Mouse (Mus musculus): Measurements from ENCODE around the gene Rsg1. TPM values are rescaled to one million over a fixed set of nuclear protein-coding genes. Genes with fewer than 3 reads are reported as not detected.

The Rsg1 gene
- polyA plus RNA-seq, 1 experiment = not detected

GRCm38 (mm10) chr4:141267250-141267649 is 53.5 kb downstream of the Rsg1 start:
- WGBS = 84% methylated on average over 3 of the region's 3 CpGs
- Histone ChIP-seq H3K4me3 (ENCODE audit: insufficient read depth, low read depth, low read length) (no peak overlapping the region), H3K27ac (ENCODE audit: insufficient read depth, low read depth, low read length) (no peak overlapping the region), H3K4me1 (ENCODE audit: control insufficient read depth, insufficient read depth, low read length) (no peaks in the 10 kb centered on the region)
- TF ChIP-seq CTCF (IDR thresholded peaks at IDR 0.05; ENCODE audit: insufficient read depth, low read depth, low read length) = no peak
- no peak for TF ChIP-seq POLR2A (IDR thresholded peaks at IDR 0.05; ENCODE audit: insufficient read depth, low read depth, low read length)

GRCm38 (mm10) chr4:141267837-141268236 is 54.1 kb downstream of the Rsg1 start:
- no peak overlapping the region for H3K27ac ChIP-seq (ENCODE audit: insufficient read depth, low read depth, low read length)
- H3K4me1 ChIP-seq (ENCODE audit: control insufficient read depth, insufficient read depth, low read length) = 0 out of 2 replicates have a peak, but pooled peaks cover under 1% of the 10 kb centered on the region
- H3K4me3 ChIP-seq (ENCODE audit: insufficient read depth, low read depth, low read length) = no peak overlapping the region
- TF ChIP-seq CTCF (IDR thresholded peaks at IDR 0.05; ENCODE audit: insufficient read depth, low read depth, low read length) = peak; percentile 61; the same call in 1 of the 2 replicates
- TF ChIP-seq POLR2A (IDR thresholded peaks at IDR 0.05; ENCODE audit: insufficient read depth, low read depth, low read length) = no peak
- WGBS = 19% methylated on average over 9 of the region's 9 CpGs

GRCm38 (mm10) chr4:141268350-141268749 is 54.6 kb downstream of the Rsg1 start:
- Histone ChIP-seq H3K4me1 (ENCODE audit: control insufficient read depth, insufficient read depth, low read length) (peaks cover 5% of the 10 kb centered on the region), H3K27ac (ENCODE audit: insufficient read depth, low read depth, low read length) (no peak overlapping the region), H3K4me3 (ENCODE audit: insufficient read depth, low read depth, low read length) (no peak overlapping the region)
- no peak for TF ChIP-seq CTCF (IDR thresholded peaks at IDR 0.05; ENCODE audit: insufficient read depth, low read depth, low read length)
- TF ChIP-seq POLR2A (IDR thresholded peaks at IDR 0.05; ENCODE audit: insufficient read depth, low read depth, low read length) = no peak
- 58% methylated on average over 4 of the region's 4 CpGs for WGBS

GRCm38 (mm10) chr4:141269080-141269479 is 55.3 kb downstream of the Rsg1 start:
- no peak overlapping the region for H3K4me3 ChIP-seq (ENCODE audit: insufficient read depth, low read depth, low read length)
- H3K4me1 ChIP-seq (ENCODE audit: control insufficient read depth, insufficient read depth, low read length) = peaks cover 7% of the 10 kb centered on the region
- WGBS = 53% methylated on average over 6 of the region's 6 CpGs
- no peak overlapping the region for H3K27ac ChIP-seq (ENCODE audit: insufficient read depth, low read depth, low read length)
- TF ChIP-seq POLR2A (IDR thresholded peaks at IDR 0.05; ENCODE audit: insufficient read depth, low read depth, low read length) (no peak), CTCF (IDR thresholded peaks at IDR 0.05; ENCODE audit: insufficient read depth, low read depth, low read length) (no peak)

GRCm38 (mm10) chr4:141270201-141270940 is 56.6 kb downstream of the Rsg1 start:
- Histone ChIP-seq H3K27ac (ENCODE audit: insufficient read depth, low read depth, low read length) (no peak overlapping the region), H3K4me3 (ENCODE audit: insufficient read depth, low read depth, low read length) (no peak overlapping the region), H3K4me1 (ENCODE audit: control insufficient read depth, insufficient read depth, low read length) (peaks cover 15% of the 10 kb centered on the region)
- 74% methylated on average over 15 of the region's 15 CpGs for WGBS
- TF ChIP-seq CTCF (IDR thresholded peaks at IDR 0.05; ENCODE audit: insufficient read depth, low read depth, low read length) = no peak
- no peak for TF ChIP-seq POLR2A (IDR thresholded peaks at IDR 0.05; ENCODE audit: insufficient read depth, low read depth, low read length)

- Histone ChIP-seq H3K4me1 (ENCODE audit: control insufficient read depth, insufficient read depth, low read length) (peaks cover 15% of the 10 kb centered on the region), H3K4me3 (ENCODE audit: insufficient read depth, low read depth, low read length) (no peak overlapping the region), H3K27ac (ENCODE audit: insufficient read depth, low read depth, low read length) (no peak overlapping the region)
- 83% methylated on average over 7 of the region's 7 CpGs for WGBS
- no peak for TF ChIP-seq CTCF (IDR thresholded peaks at IDR 0.05; ENCODE audit: insufficient read depth, low read depth, low read length)
- no peak for TF ChIP-seq POLR2A (IDR thresholded peaks at IDR 0.05; ENCODE audit: insufficient read depth, low read depth, low read length)
Observed at GRCm38 (mm10) chr4:141271228-141271627, 57.5 kb downstream of the Rsg1 start.

GRCm38 (mm10) chr4:141271721-141272120 is 58.0 kb downstream of the Rsg1 start:
- no peak for TF ChIP-seq CTCF (IDR thresholded peaks at IDR 0.05; ENCODE audit: insufficient read depth, low read depth, low read length)
- TF ChIP-seq POLR2A (IDR thresholded peaks at IDR 0.05; ENCODE audit: insufficient read depth, low read depth, low read length) = no peak
- 87% methylated on average over 6 of the region's 6 CpGs for WGBS
- Histone ChIP-seq H3K4me3 (ENCODE audit: insufficient read depth, low read depth, low read length) (no peak overlapping the region), H3K4me1 (ENCODE audit: control insufficient read depth, insufficient read depth, low read length) (peaks cover 15% of the 10 kb centered on the region), H3K27ac (ENCODE audit: insufficient read depth, low read depth, low read length) (no peak overlapping the region)

GRCm38 (mm10) chr4:141272878-141273277 is 59.1 kb downstream of the Rsg1 start:
- Histone ChIP-seq H3K27ac (ENCODE audit: insufficient read depth, low read depth, low read length) (no peak overlapping the region), H3K4me3 (ENCODE audit: insufficient read depth, low read depth, low read length) (no peak overlapping the region), H3K4me1 (ENCODE audit: control insufficient read depth, insufficient read depth, low read length) (peaks cover 15% of the 10 kb centered on the region)
- 28% methylated on average over 14 of the region's 14 CpGs for WGBS
- no peak for TF ChIP-seq POLR2A (IDR thresholded peaks at IDR 0.05; ENCODE audit: insufficient read depth, low read depth, low read length)
- no peak for TF ChIP-seq CTCF (IDR thresholded peaks at IDR 0.05; ENCODE audit: insufficient read depth, low read depth, low read length)

GRCm38 (mm10) chr4:141273296-141273695 is 59.5 kb downstream of the Rsg1 start:
- TF ChIP-seq POLR2A (IDR thresholded peaks at IDR 0.05; ENCODE audit: insufficient read depth, low read depth, low read length) (no peak), CTCF (IDR thresholded peaks at IDR 0.05; ENCODE audit: insufficient read depth, low read depth, low read length) (peak; percentile 92)

More at GRCm38 (mm10) chr4:141273296-141273695, 59.5 kb downstream of the Rsg1 start:
- peaks cover 15% of the 10 kb centered on the region for H3K4me1 ChIP-seq (ENCODE audit: control insufficient read depth, insufficient read depth, low read length)
- WGBS = 22% methylated on average over 12 of the region's 12 CpGs
- no peak overlapping the region for H3K27ac ChIP-seq (ENCODE audit: insufficient read depth, low read depth, low read length)
- H3K4me3 ChIP-seq (ENCODE audit: insufficient read depth, low read depth, low read length) = no peak overlapping the region
